Mouse (Mus musculus): ENCODE results near the gene Fras1. TPM values are rescaled to one million over a fixed set of nuclear protein-coding genes. Genes with fewer than 3 reads are reported as not detected.

Gene Fras1
- total RNA-seq, 2 experiments from 2014 or later, result not detected

DNA sequence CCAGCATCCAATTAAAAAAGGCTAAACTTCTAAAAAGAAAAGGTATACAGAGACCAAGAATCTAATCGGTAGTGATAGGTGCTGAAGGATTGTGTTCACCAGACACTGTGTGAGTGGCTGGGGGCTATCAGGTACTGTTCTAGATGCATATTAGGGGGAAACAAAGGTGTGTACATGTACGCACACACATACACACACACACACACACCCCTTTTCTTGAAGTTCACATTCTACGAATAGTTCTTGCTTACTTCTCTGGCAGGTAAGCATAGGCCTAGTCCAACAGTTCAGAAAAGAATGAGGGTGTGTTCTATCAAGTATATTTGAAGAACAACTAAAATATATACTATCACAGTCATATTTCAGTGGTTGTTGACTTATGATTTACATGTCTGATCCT is 348.9 kb downstream of the Fras1 start:
- no peak for ATAC-seq (replicated peaks; ENCODE audit: low FRiP score, poor library complexity, severe bottlenecking)

DNA sequence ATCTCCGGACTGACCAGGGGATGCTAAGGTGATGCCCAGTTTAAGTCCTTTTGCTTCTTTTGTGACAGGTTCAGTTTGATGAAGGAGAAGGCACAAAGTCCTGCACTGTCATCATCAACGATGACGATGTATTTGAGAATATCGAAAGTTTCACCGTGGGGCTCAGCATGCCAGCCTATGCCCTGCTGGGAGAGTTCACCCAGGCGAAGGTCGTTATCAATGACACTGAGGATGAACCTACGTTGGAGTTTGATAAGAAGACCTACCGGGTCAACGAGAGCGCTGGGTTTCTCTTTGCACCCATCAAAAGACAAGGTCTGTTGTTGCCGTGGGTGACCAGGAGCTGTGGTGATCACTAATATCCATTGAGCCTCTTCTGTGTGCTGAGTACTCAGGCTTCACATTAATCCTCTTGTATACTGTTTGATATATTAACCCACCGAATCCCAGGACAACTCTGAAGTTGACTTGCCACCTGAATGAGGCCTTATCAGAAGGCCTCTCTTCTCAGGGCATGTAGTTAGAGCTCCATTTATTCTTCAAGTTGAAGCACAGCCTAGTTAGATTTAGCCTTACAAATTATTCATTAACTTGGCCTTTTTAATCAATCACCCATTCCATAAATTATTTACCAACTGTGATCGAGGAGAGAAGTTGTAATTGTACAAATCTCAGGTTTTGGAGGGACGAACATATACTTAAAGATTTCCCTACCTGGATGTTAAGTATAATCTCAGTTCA is 365.6 kb downstream of the Fras1 start:
- no peak for ATAC-seq (replicated peaks; ENCODE audit: low FRiP score, poor library complexity, severe bottlenecking)

DNA sequence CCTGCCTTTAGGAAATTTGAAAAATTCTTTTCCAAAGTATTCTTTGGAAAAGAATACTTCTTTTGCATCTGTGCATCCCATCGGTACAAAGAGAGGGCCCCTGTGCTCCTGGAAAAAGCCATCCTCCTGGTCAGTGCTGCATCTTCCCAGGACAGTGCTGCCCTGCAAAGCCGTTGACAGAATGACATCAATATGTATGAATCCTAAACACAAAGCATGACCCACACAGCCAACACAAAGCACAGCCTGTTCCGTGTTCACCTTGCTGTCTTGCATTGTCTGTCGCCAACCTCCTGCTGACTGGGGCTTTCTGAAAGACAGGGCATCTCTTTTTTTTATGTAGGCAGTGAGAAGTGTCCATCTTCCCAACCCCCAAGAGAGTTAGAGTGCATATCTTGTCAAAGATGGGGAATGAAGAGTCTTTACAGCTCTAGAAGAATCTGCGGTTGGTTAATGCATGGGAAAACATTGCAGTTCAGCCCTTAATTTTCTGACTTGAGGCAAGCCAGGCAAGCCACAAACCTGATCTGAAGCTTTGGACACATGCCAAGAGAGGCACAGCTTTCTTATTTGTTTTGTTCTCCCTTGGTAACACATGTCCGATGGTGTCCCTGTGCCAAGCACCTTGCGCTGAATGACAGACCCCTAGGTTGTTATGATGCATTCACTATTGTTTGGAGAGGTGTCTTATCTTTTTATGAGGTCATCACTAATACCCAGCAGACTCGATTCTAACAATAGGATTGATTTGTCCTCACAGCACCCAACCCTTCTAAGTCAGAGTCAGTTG is 373.6 kb downstream of the Fras1 start:
- no peak for ATAC-seq (replicated peaks; ENCODE audit: low FRiP score, poor library complexity, severe bottlenecking)

DNA sequence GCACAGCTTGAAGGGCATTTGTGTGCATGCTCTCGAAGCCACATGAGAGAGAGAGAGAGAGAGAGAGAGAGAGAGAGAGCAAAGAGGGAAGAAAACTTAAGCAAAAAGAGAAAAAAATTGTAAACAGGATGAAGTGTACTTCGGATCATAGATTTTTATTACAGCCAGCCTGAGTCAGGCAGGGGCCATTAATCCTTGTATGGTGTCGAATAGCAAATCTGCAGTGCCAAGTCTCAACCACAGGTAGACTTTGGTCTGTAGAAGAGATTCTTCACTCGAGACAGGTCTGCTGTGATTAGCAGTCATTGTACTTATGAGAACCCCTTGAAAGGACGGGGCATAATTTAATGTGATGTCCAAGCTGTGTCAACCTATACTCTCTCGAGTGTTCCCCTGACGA is 383.9 kb downstream of the Fras1 start:
- ATAC-seq (replicated peaks; ENCODE audit: low FRiP score, poor library complexity, severe bottlenecking), result no peak

DNA sequence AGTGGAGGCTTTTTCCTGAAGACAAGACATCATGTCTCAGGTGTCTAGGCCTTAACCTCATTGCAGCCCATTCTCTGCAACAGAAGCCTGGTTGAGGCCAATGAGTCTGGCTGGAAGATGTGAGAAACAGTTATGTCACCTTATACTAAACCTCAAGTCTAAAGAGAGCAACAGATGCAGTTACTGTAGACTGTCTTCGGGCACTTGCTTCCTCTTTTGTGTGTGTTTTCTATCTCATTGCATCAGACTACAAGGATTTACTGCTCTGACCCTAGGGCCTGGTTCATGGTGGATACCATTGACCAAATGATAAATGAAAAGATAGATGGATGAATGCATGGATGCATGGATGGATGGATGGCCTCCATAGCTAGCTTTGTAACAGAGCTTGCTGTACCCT is 388.3 kb downstream of the Fras1 start:
- ATAC-seq (replicated peaks; ENCODE audit: low FRiP score, poor library complexity, severe bottlenecking), result no peak

DNA sequence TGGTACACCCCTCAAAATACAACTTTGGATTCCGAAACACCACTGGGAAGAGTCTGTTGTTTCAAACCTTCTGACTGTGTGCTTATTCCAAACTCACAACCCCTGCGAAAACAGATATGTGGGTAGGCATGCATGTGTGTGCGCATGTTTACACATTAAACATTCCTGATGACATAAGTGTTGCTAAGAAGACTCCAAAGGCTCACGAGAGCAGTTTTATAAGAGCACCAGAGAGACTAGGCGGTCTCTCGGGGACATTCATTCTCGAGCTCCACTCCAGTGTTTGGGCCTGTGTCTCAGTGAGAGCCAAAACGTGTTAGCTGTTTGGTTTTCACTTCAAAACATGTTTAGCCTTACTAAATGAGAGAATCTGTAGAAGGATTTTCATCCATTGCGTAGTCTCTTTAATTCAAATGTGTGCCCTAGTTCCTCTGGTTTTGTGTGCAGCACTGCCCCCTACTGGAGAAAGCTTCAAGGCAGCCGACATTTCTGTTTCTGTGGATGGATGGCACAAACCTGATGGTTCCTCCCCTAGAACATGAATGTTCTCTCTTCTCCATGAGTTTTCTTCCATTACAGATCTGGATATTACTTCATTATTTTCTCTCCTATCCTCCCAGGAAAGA is 395.2 kb downstream of the Fras1 start:
- ATAC-seq (replicated peaks; ENCODE audit: low FRiP score, poor library complexity, severe bottlenecking), result no peak

DNA sequence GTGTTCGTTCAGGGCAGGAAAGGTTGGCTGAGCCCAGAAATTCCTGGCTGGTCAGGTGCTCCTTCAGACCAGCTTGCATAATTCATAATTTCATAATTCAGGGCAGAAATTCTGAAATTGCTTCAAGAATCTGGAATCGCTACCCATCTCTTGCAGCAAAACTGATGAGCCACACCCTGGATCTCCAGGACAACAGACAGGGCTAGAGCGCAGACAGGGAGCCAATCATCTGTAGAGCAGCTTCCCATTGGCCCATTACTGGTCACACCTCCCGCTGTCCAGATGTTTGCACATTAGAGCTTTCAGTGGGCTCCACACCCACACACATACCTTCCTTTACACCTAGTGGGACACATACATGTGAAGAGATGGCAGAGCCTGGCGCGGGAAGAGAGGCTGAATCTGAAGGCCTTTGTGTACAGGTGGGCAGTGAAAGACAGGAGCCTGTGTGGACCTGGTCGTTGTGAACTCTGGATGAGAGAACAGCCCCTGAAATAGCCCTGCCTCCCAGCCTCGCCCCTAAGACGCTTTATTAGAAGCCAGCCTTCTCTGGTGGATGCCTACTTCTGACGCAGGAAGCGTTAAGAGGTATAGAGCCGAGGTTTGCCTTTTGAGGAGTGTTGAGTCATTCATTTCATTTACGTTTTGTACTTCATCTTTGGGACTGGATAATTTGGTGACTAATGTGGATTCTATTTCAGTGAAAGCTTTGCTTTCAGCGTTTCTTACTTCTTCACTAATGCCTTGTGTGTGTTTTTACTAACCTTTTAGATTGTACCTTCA is 409.9 kb downstream of the Fras1 start:
- ATAC-seq (replicated peaks; ENCODE audit: low FRiP score, poor library complexity, severe bottlenecking), result no peak

DNA sequence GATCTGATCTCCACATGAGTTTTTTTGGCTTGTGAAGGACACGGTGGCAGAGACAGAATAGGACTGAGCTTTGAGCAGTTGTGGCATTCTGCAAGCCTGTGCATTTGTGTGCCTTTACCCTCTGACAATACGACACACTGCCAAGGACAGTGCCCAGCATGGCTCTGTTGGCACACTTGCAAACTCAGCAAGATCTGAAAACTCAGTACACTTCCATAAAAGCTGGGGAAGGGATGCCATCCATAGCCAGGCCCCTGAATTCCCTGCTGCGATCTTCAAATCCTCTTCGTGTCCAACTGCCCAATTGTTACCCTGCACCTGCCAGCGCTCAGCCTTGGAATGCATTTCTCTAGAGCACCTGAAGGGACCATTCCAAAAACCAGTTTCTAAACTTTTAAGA is 411.3 kb downstream of the Fras1 start:
- ATAC-seq (replicated peaks; ENCODE audit: low FRiP score, poor library complexity, severe bottlenecking), result no peak

DNA sequence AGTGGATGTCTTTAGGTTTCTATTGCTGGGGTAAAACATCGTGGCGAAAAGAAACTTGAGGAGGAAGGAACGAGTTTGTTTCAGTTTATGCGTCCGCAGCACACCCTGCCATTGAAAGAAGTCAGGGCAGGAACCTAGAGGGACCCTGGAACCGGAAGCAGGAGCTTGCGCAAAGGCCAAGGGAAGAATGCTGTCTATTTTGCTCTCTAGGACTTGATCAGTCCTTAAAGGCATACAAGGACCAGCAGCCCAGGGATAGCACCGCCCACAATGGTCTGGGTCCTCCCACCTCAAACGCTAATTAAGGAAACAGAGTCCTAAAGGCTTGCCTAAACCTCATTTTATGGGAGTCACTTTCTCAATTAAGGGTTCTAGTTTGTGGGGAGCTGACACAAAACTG is 418.7 kb downstream of the Fras1 start:
- ATAC-seq (replicated peaks; ENCODE audit: low FRiP score, poor library complexity, severe bottlenecking), result no peak

DNA sequence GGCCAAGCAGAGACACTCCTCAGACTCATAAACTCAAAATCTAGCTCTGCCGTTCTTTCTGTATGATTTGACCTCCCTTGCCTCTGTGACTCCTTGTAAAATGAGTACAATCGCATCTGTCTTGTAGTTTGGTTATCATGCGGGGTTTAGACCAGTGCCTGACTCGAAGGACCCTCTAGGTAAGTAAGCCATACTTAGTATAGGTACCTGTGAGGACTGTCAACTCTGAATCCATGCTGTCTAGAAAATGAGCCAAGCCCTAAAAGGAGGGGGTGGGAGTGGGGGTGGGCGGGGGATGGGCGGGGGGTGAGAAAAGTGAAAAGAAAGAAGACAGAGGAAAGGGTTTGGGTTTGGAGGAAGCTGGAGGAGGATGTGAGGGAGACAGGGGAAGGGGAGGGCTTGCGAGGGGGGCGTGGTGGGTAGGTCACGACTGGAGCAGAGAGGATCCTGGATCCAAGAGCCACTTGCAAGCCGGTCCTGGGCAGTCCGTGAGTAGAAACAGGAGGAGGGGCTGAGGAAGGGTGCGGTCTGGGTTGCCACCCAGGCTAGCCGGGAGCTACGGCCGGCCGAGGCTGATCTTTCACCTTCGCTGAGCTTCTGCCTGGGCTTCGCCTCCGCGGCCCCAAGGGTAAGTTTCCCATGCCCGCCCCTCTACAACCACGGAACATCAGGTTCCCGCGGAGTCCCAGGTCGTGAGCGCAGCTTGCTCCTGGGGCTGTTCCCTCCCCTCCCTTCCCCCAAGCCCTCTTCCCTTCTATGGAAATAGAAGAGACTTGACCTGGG is 419.4 kb downstream of the Fras1 start, which contains the start of gene Anxa3:
Gene Anxa3, plus strand, starts transcription at position 404 of the 783 bp plus-strand sequence.
- no peak for ATAC-seq (replicated peaks; ENCODE audit: low FRiP score, poor library complexity, severe bottlenecking)

DNA sequence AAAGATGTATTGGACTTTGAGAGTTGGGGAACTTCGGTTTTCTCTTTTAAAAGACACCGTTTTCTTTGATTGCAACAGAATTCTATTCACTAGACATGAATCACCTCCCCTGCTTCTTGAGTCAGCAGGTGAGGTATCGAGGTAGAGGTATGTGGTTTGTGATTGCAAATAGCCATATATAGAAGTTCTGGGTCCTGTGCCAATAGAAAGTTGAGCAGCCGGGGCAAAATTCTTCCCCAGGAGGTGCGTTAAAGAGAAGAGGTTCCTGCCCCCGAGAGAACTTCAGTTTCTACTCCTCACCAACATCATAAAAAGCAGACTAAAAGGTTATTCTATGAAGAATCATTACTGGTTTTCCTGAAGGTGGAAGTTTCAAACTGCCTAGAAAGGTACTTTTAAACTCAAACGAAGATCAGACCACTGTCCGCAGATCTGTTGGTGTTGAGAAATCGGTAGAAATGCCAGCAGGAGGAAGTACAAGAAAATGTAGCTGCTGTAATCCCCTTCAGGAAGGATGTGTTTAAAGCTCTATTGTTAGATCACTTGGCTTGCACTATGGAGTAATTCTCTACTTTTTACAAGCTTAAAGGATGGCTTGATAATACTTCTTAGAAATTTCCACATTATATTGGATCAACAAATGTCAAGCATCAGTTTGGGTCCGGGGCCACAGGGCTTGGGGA is 420.3 kb downstream of the Fras1 start:
- ATAC-seq (replicated peaks; ENCODE audit: low FRiP score, poor library complexity, severe bottlenecking), result no peak

DNA sequence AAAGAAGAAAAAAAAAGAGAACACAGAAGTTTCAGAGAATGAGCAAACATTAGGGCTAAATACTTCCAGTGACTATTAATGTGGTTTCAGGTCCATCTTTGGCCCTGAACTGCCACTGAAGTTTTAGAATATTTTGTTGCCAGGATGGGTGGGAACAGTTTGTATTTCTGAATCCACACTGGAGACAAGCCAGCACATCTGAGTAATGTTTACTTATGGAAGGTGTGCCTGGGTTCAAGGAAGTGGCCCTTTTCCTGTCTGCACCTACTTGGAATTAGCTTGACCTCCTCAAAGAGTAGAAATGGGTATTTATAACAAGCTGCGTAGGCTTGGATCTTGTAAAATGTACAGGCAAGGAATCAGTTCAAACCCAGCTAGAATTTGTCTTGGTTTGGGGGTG is 422.0 kb downstream of the Fras1 start:
- ATAC-seq (replicated peaks; ENCODE audit: low FRiP score, poor library complexity, severe bottlenecking), result no peak

DNA sequence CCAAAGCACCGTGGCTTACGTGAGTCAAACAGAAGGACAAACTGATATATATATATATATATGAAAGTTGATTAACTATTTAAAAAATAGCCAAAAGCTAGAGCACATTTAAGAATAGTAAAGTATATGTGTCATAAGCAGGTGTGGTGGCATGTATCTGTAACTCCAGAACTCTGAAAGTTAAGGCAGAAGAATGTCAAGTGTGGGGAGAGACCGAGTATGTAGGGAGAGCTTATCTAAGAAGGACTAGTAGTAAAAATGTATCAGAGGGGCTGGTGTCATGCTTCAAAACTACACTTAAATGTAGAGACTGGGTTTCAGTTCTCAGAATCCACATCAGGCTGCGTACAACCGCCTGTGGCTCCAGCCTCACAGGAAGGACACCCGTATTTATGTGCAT is 423.7 kb downstream of the Fras1 start:
- no peak for ATAC-seq (replicated peaks; ENCODE audit: low FRiP score, poor library complexity, severe bottlenecking)

DNA sequence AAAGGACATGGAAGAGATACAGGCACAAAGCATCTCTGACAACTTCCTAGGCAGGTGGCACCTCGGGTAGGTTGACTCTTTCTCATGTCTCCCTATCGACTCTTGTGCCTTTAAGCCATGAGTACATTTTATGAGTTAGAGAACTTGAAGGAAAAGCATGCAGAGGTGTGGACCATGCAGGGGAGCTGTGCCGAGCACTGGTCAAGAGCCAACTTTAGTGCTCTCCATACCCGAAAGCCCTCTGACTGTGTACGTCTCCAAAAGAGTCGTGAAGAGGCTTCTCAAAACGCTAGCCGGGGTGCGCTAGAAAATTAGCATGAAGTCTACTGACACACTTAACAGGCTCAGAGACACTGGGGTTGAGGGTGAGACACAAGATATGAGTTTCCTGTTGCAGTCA is 425.4 kb downstream of the Fras1 start:
- no peak for ATAC-seq (replicated peaks; ENCODE audit: low FRiP score, poor library complexity, severe bottlenecking)

DNA sequence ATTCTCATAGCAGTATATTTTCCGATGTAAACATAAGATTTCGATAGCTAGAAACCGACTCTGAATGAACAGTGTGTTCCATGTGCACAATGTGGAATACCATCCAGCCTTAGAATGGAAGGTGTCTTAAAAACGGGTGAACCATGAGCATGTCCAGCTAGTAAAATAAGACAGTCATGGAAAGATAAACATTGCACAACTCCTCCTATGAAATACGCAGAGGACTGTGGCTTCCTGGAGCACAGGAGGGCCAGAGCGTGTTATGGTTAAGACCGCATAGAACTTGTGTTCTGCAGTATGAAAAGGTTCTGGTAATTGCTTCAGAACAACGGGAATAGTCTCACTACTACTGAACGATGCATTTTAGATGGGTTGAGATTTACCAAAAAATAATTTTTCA is 426.2 kb downstream of the Fras1 start:
- no peak for ATAC-seq (replicated peaks; ENCODE audit: low FRiP score, poor library complexity, severe bottlenecking)

DNA sequence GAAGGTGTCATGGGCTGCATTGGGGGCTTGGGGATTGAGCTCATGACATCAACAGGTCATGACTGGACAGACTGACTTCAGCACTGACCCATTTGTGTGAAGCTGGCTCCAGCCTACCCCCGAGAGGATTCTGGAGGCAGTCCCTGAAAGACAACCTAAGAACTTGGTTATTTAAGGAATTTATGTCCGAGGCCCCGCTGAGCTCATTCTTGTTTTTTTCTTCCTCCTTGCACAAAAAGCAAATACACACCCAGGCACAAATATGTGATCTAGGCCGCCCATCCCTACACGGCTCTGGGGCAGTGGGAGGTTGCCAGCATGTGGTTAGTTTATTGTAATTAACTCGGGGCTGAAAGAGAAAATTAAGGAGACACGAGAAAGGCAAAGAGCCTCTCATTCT is 428.4 kb downstream of the Fras1 start:
- ATAC-seq (replicated peaks; ENCODE audit: low FRiP score, poor library complexity, severe bottlenecking), result no peak

DNA sequence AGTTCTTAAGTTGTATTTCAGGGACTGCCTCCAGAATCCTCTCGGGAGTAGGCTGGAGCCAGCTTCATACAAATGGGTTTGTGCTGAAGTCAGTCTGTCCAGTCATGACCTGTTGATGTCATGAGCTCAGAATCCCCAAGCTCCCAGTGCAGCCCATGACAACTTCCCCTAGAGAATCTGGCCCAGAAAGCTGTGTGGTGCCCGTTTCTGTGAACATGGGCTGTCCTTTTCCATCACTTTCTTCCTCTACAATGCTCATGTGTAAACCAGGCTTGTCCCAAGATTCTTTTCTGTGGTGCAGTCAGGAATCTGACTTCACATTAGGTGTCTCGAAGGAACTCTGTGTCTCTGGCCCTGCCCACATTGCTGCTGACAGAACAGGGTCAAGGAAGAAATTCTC is 429.3 kb downstream of the Fras1 start:
- no peak for ATAC-seq (replicated peaks; ENCODE audit: low FRiP score, poor library complexity, severe bottlenecking)

DNA sequence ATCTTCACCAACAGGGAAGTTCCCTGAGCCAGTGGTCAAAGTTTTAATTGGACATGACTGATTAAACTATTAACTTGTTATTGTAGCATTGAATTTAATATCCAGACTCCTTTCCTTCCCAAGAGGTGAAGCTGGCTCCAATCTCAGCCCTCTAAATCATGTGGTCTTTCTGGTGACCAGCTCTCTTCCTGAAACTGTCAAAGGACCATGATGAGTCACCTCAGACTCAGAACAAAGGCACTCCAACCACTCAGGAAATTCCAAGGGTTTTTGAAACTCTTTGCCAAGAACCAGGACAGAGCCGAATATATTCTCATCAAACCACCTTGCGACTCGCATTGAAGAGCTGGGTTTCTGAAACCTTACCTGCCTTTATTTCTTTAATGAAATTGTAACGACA is 430.5 kb downstream of the Fras1 start:
- ATAC-seq (replicated peaks; ENCODE audit: low FRiP score, poor library complexity, severe bottlenecking), result no peak

DNA sequence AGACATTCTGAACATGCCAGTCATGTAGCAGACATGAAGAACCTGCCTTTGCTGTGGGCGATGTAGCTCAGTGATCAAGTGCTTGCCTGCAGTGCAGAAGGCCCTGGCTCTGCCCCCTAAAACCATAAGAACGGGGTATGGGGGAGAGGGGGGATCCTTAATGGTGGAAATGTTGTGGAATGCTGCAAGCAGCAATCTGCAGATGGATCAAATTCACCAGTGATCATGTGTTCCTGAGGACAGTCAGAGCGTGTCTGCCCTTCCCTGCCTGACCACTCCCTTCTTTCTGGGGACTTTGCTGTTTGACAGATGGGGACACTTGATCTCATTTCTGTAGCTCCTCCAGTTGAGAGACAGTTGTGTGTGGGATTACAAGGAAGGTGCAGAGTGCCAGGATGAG is 431.1 kb downstream of the Fras1 start:
- ATAC-seq (replicated peaks; ENCODE audit: low FRiP score, poor library complexity, severe bottlenecking), result no peak
